Mouse (Mus musculus) lung, embryonic 16.5 days (tissue): ENCODE measurements around the gene Bahcc1. TPM values are rescaled to one million over a fixed set of nuclear protein-coding genes. Genes with fewer than 3 reads are reported as not detected.

Experiments
- ATAC-seq: fragments of 200-750 bp; cut with Nextera tagmentation; 2 replicates; pipeline ENCODE4 v1.8.0; 2017; ENCODE audit warnings: low read depth, mild to moderate bottlenecking, moderate library complexity
- H3K27ac ChIP-seq: fragments of 300-500 bp; sonication (generic); 2 replicates; pipeline ENCODE4 v1.5.1; 2014; ENCODE audit warnings: mild to moderate bottlenecking, control low read depth, low read length
- H3K27me3 ChIP-seq: fragments of 300-500 bp; sonication (generic); 2 replicates; pipeline ENCODE4 v1.6.1; 2014; ENCODE audit warnings: low read depth, low read length, mixed read lengths; ENCODE audit not compliant: control insufficient read depth, insufficient read depth
- H3K36me3 ChIP-seq: fragments of 300-500 bp; sonication (generic); 2 replicates; pipeline ENCODE4 v1.6.1; 2014; ENCODE audit warnings: low read length; ENCODE audit not compliant: control insufficient read depth, insufficient read depth
- H3K4me1 ChIP-seq: fragments of 300-500 bp; sonication (generic); replicated peaks from 2 replicates; pipeline ENCODE4 v1.6.1; 2014; ENCODE audit warnings: low read length, mixed read lengths; ENCODE audit not compliant: control insufficient read depth, insufficient read depth
- H3K4me2 ChIP-seq: fragments of 300-500 bp; sonication (generic); 2 replicates; pipeline ENCODE4 v1.6.1; 2014; ENCODE audit warnings: low read depth, low read length, control low read depth
- H3K4me3 ChIP-seq: fragments of 300-500 bp; sonication (generic); 2 replicates; pipeline ENCODE4 v1.5.1; 2014; ENCODE audit warnings: mild to moderate bottlenecking, low read length, control low read depth
- H3K9ac ChIP-seq: fragments of 300-500 bp; sonication (generic); 2 replicates; pipeline ENCODE4 v1.6.1; 2014; ENCODE audit warnings: low read length, control low read depth
- H3K9me3 ChIP-seq: fragments of 300-500 bp; sonication (generic); 2 replicates; pipeline ENCODE4 v1.6.1; 2016; ENCODE audit warnings: low read length; ENCODE audit not compliant: control insufficient read depth
- WGBS: fragments of 180-500 bp; shearing (Covaris S2); extraction: QIAGEN DNeasy Blood & Tissue Kit; methylation state at CpG from one replicate; pipeline ENCODE4 v1.1.7; 2014; 5-methylcytosine and 5-hydroxymethylcytosine counted together
- polyA plus RNA-seq: library from polyadenylated mRNA; unstranded; fragments of >200 nt; fragmentation: Nextera tagmentation; extraction: Ambion mirVana; gene quantifications from 2 replicates; pipeline ENCODE4 v1.2.1, GENCODE M21; 2015

Gene Bahcc1
- polyA plus RNA-seq: 7.0 and 7.5 TPM in 2 replicates

DNA sequence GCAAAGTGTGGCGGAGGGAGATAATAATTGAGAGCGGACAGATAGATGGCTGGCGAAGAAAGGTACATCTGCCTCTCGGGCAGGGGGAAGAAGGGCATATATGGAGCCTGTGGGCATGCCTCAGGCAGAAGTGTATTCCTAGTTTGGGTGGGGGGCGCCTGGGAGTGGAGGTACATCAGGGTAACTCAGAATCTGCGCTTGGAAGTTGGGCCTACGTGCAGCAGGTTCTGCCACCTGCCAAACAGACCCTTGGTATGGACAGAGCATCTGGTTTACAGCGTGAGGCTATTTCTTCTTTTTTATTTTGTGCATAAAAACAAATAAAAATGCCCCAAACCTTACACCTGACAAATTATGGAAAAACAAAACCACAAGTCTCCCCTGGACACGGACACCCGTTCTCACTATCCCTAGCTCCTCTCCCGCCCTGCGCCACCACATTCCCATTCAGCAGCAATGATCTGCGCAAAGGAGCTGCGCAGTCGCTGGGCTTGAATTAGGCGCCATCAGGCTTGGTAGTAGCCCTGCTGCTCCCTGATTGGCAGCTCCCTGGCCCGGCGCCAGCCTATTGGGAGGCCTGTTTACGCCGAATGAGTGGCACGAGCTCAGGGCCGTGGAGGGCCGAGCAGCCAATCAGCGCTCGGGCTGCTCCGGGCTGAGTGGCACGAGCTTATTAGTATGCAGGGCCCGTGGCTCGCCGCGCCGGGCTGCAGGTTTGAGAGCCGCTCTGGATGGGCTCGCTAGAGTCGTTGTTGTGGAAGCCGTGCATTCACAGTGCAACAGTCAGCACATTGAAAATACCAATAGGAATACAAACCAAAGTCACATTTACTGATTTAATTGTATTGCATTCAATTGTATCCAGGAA, at the start of gene Bahcc1:
Bahcc1 (plus strand) TSS at position 718 of the 868 bp plus-strand sequence.
- Histone ChIP-seq H3K36me3 (no peaks in the 10 kb centered on the region), H3K4me2 (peak within 1 kb of the TSS; percentile 97), H3K9ac (peak within 1 kb of the TSS; percentile 98), H3K4me3 (peak within 1 kb of the TSS; percentile 80), H3K4me1 (peaks cover 27% of the 10 kb centered on the region), H3K9me3 (no peaks in the 10 kb centered on the region), H3K27ac (peak within 1 kb of the TSS; percentile 85), H3K27me3 (no peaks in the 10 kb centered on the region)
- ATAC-seq: peak; percentile 88
- under 1% methylated on average over 36 of the region's 36 CpGs for WGBS

DNA sequence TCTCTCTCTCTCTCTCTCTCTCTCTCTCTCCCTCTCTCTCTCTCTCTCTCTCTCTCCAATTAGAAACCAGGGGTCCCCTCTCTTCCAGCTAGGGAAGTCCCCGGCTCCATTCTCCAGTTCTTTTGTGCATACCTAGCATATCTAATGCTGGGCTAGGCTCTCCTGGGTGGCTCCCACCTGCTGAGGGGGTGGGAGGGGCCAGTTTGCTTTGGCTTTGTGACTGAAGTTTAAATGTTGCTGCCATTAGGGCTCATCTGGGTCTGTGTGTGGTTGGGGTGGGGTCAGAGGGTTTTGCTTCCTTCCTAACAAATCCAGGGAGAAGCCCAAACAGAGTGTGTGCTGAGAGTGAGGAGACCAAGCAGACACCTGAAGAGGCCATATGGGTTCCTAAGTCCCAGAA, 49.6 kb upstream of the Bahcc1 start:
- ATAC-seq: peak; percentile 55
- Histone ChIP-seq H3K27ac (peak overlapping the region; percentile 87), H3K27me3 (no peaks in the 10 kb centered on the region), H3K4me3 (no peak overlapping the region), H3K9me3 (no peaks in the 10 kb centered on the region), H3K4me2 (no peak overlapping the region), H3K4me1 (peaks cover 35% of the 10 kb centered on the region), H3K36me3 (no peaks in the 10 kb centered on the region), H3K9ac (no peak overlapping the region)
- WGBS: 25% methylated on average over 1 of the region's 1 CpGs

DNA sequence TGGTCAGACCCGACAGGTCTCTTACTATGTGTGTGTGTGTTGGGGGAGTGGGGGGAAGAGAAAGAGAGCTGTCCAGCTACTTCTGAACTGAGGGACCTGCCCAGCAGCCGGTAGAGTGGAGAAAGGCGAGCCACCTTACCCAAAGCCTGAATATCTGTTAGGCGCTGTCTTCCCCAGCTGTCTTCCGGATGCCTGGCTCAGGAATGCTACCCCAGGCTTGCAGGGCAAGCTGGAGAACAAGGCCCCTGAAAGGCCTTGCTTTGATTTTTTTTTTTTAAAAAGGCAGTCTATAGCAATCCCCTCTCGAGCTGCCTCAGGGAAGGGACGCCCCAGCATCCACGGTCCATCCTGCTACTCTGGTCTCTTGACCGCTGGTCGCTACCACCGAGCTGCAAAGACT, 49.0 kb upstream of the Bahcc1 start:
- no peak overlapping the region for H3K4me3 ChIP-seq
- peak overlapping the region; percentile 20 for H3K9ac ChIP-seq
- 0 out of 2 replicates have a peak overlapping the region, but pooled peaks have one; percentile 3 for H3K4me2 ChIP-seq
- no peaks in the 10 kb centered on the region for H3K27me3 ChIP-seq
- ATAC-seq: peak; percentile 18
- no peaks in the 10 kb centered on the region for H3K9me3 ChIP-seq
- H3K36me3 ChIP-seq: no peaks in the 10 kb centered on the region
- WGBS: 48% methylated on average over 11 of the region's 11 CpGs
- peaks cover 35% of the 10 kb centered on the region for H3K4me1 ChIP-seq
- H3K27ac ChIP-seq: peak overlapping the region; percentile 87

DNA sequence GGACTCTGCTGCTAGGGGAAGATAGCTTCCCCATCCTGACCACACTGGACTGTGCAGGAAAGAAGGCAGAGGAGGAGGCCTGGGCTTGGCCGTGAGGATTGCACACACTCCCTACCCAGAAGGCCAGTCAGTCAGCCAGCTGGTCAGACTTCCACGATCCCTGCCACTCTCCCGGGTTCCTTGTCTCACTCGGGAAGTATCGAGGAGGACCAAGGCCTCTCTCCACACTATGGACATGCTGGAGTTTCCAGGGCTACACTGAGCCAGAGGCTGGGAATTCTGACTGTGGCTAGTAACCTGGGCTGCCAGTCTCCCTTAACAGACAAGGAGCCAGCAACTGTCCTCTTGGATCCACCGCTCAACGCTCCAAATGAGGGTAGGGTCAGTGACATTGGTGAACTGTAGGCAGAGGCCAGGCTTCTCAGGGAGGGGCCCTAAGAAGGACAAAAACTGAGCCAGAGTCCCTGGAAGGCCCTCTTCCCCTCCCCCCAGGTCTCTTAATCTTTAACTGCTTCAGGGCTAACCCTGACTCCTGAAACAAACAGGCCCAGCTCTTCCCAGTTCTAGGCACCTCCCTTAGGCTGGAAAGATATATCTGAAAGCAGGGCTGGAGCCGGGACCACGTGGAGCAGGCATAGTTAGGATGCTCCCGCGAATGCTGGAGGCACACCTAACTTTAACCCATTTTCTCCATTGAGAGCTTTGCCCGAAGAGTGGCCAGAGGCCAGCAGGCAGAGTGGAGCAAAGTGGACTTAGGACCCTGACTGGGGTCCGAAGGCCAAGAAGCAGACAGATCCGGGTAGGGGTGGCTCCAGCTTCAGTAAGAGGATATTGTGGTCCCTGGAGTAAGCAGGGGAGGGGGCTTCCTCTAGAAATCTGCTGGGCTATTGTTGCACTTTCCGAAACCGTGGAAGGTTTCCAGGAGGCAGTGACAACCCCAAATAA, 48.1 kb upstream of the Bahcc1 start:
- no peaks in the 10 kb centered on the region for H3K36me3 ChIP-seq
- peak overlapping the region; percentile 85 for H3K4me3 ChIP-seq
- H3K4me2 ChIP-seq: peak overlapping the region; percentile 87
- 0 out of 2 replicates have a peak, but pooled peaks have one; percentile 7 for ATAC-seq
- no peaks in the 10 kb centered on the region for H3K9me3 ChIP-seq
- WGBS: 20% methylated on average over 16 of the region's 16 CpGs
- H3K27me3 ChIP-seq: no peaks in the 10 kb centered on the region
- H3K27ac ChIP-seq: peak overlapping the region; percentile 87
- peak overlapping the region; percentile 96 for H3K9ac ChIP-seq
- H3K4me1 ChIP-seq: peaks cover 35% of the 10 kb centered on the region

DNA sequence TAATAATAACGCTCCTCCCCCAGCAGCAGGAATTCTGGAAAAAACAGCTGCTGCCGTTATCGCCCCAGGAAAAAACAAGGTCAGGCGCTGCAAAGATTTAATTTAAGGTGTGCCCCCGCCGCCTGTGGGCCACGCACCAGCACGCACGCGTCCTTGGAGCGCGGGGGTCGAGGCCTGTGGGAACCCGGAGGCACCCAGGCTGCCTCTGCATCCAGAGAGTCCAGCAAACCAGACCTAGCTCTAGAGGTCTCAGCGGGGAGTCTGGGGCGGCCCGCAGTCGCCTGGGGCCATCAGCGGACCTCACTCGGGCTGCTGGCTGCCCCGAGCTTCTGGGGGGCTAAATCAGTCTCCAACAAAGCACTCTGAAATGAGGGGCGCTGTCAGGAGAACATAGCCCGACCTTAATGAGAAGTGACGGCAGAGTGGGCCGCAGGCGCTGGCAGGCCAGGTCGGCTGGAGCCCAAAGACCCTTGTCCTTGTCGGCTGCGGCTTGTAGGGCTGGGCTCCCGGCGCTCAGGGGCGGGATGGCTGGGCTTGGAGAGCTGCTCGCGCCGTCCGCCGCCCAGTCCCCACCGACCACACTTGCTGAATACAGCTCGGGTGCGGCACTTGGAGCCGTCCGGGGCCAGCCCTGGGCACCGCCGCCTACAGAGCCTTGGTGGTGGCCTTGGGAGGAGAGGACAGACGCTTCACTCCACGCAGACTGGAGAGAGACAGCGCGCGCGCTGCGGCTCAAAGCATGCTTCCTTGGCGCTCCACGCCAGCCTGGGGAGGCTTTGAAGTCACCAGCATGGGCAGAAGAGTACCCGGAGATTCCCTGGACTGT, 47.2 kb upstream of the Bahcc1 start:
- 9% methylated on average over 54 of the region's 54 CpGs for WGBS
- ATAC-seq: no peak
- H3K4me1 ChIP-seq: peaks cover 38% of the 10 kb centered on the region

DNA sequence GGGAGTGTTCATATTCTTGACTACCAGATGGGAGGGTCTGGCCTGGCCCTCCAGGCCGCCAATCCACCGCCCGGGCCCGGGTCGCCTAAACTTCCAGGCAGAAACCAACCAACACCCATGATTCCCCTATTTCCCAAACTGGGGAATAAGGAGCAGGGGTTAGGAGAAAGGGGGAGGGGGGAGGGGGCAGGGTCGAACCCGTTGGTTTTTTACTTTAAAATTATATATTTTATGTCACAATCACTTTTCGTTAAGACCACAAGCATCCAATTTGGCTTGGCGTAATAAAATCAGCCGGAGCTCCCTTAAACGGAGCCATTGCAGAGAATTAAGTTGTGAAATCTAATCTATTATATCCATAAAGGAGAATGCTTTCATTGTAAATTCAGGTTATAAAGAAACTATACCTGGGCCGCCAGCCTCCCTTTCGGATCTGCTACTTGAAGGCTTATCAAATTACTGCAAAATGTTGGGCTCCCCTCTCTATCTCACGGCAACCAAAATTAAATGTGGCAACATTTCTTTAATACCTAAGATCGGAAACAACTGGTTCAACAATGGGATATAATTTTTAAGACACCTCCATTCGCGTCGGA, 46.5 kb upstream of the Bahcc1 start:
- peaks cover 41% of the 10 kb centered on the region for H3K4me1 ChIP-seq
- no peak for ATAC-seq

More for the DNA sequence above, 47.2 kb upstream of the Bahcc1 start:
- no peaks in the 10 kb centered on the region for H3K27me3 ChIP-seq
- no peaks in the 10 kb centered on the region for H3K36me3 ChIP-seq
- H3K9me3 ChIP-seq: no peaks in the 10 kb centered on the region
- peak overlapping the region; percentile 87 for H3K4me2 ChIP-seq
- H3K4me3 ChIP-seq: peak overlapping the region; percentile 85
- peak overlapping the region; percentile 87 for H3K27ac ChIP-seq
- peak overlapping the region; percentile 96 for H3K9ac ChIP-seq

DNA sequence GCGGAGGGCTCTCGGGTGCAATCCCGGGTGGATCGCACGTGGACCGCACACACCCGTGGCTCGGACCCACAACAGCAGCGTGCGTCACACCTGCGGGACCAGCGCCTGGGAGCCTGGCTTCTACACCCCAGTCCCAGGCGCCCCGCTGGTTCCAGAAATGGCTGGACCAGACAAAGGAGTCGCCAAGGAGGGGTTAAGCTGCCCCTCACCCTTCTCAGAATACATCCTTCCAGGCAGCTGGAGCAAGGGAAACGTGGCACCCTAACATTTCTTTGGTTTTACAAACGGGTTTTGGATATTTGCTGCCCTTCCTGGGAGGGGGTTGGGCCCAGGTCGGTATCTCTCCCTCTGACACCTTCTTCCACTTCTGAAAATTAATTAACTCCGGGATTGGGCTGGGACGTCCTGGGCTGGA, 45.9 kb upstream of the Bahcc1 start:
- H3K4me1 ChIP-seq: peaks cover 41% of the 10 kb centered on the region
- no peaks in the 10 kb centered on the region for H3K9me3 ChIP-seq
- peak overlapping the region; percentile 96 for H3K9ac ChIP-seq
- H3K4me3 ChIP-seq: peak overlapping the region; percentile 85
- ATAC-seq: no peak
- WGBS: 10% methylated on average over 20 of the region's 20 CpGs
- H3K36me3 ChIP-seq: no peaks in the 10 kb centered on the region
- peak overlapping the region; percentile 65 for H3K27ac ChIP-seq
- peak overlapping the region; percentile 87 for H3K4me2 ChIP-seq
- H3K27me3 ChIP-seq: no peaks in the 10 kb centered on the region

More for the DNA sequence above, 46.5 kb upstream of the Bahcc1 start:
- no peaks in the 10 kb centered on the region for H3K9me3 ChIP-seq
- H3K9ac ChIP-seq: peak overlapping the region; percentile 96
- peak overlapping the region; percentile 85 for H3K4me3 ChIP-seq
- H3K27me3 ChIP-seq: no peaks in the 10 kb centered on the region
- no peaks in the 10 kb centered on the region for H3K36me3 ChIP-seq
- H3K4me2 ChIP-seq: peak overlapping the region; percentile 87
- peak overlapping the region; percentile 87 for H3K27ac ChIP-seq
- 19% methylated on average over 18 of the region's 18 CpGs for WGBS
